Mouse (Mus musculus) testis, adult 2 months (tissue): Measurements from ENCODE around the gene Ptgir.

Source experiments
- CTCF ChIP-seq: fragments of 200-500 bp; IDR thresholded peaks from 2 replicates; pipeline ENCODE4 v1.5.1; 2012; ENCODE audit warnings: low read depth, mild to moderate bottlenecking, inconsistent platforms, low read length, moderate library complexity; ENCODE audit not compliant: control insufficient read depth, insufficient read depth, insufficient replicate concordance
- POLR2A ChIP-seq: fragments of 200-500 bp; IDR thresholded peaks from 2 replicates; pipeline ENCODE4 v1.6.1; 2012; ENCODE audit warnings: low read depth, mild to moderate bottlenecking, inconsistent platforms, low read length, moderate library complexity; ENCODE audit not compliant: control insufficient read depth

DNA sequence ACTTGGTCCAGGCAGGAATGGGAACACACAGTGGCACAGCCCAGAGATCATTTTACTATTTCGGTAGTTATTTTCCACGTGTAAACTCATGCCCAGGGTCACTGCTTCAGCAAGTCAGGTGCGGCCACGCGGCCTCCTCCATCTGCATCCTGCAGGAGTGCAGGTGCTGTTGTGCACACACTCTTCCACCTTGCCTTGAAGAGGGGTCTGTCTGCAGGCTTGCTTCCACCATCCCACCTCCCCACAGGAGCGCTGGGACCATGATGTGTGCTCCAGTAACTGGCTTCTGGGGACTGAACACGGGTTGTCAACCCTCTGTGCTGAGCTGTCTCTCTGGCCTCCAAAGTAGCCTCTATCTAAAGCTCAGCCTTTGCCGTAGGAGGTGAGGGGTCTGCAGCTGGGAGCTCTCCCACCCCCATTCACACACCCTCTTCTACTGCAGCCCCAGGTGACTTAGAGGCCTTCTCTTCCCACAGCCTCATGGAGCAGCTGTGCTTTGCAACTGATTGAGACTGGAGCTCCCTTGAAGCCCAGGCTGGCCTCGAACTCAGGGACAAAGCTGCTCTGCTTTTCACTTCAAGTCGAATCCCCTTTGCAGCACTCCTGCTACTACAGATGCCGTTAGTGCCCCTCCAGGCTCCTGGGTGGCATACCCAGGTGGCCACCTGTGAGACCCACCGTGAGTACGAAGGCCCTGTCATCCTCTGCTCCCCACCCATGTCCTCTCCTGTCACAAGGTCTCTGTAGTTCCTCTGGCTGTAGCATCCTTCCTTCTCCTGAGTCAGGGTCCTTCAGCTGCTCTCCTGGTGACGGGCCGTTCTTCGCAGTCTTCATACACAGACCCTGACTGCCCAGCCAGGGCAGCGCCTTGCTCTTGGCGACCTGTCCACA, 8.4 kb downstream of the Ptgir start:
- TF ChIP-seq POLR2A = no peak
- TF ChIP-seq CTCF = no peak
